Mouse (Mus musculus) retina, adult 2 months (tissue): ENCODE data around the gene Timm13.

Experiments used
- DNase-seq: peaks from one replicate; pipeline ENCODE4 v3.0.0-alpha.2; 2012; ENCODE audit warnings: low read depth, low spot score

Gene Timm13

GRCm38 (mm10) chr10:80904004-80904693 lies 3.4 kb upstream of the Timm13 start:
- no peak for DNase-seq

- DNase-seq, result no peak
These were observed 2.5 kb upstream of the Timm13 start for GRCm38 (mm10) chr10:80903282-80903681.

GRCm38 (mm10) chr10:80902273-80902940 lies 1.6 kb upstream of the Timm13 start:
- DNase-seq, result no peak

DNA sequence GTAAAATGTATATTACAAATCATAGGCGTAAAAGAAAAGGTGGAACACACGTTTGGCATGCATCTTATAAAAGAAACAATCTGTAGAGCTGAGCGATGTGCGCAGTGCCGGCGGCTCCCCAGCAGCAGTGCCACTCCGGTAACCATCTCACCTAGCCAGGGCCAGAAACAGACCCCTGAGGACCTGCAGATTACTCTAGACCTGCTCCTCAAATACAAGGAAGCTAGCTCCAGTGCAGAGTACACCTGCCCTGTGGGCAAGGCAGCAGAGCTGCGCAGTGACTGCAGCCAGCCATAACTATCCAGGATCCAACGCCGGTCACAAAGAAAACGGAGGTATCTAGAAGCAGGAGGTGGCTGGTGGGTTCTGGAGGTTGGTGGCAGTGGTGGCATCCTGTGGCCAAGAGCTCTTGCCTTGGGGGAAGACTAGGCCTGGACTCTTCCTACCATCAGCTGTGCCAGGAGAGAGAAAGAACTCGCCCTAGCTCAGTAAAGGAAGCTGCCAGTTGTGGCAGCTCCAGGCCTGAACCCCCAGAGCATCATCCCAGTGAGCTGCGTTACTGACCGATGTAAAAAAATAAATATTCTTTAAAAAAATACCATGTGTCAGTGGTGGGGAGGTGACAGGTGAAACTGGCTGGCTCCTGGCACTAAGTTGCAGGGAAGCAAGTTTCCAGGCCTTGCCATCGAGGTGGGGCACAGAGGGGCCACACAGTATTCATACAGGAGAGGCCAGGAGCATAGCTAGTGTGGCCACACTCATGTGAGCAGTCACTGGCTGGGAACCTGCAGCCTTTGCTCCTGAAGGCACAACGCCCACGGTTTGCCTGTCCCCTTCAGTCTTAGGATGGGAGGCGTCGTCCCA lies 872 bp upstream of the Timm13 start:
- no peak for DNase-seq

DNA sequence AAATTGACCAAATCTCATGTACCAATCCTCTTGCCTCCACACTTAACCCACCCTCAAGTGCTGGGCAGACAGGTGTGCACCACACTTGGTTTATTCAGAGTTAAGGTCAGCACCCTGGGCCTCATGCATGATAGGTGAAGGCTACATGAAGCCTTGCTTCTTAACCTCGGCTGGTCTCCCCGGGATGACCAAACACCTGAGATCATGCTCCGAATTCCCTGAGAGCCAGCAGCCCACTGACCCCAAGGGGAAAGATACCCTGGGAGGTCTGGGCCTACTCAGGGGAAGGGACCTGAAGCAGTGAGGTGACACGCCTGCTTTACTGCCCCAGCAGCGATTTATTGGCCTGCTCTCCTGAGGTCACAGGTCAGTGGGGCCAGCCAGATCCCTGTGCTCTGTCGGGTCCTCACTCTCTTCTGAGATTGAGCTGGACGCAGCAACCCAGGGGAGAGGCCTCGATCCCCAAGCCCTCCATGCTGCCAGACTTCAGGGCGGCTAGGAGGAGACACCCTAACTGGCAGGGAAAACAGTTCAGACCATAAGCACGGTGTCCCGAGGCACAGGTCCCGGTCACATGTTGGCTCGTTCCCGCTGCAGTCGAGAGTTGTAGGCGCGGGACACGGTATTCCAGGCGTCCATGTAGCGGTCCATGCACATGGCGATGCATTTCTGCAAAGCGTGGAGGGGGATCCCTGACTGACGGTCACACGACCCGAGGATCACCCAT lies 1.0 kb downstream of the Timm13 start:
- no peak for DNase-seq

GRCm38 (mm10) chr10:80899074-80899473 lies 1.7 kb downstream of the Timm13 start:
- DNase-seq, result no peak

- no peak for DNase-seq
These were observed 2.8 kb downstream of the Timm13 start for GRCm38 (mm10) chr10:80897861-80898510.

DNA sequence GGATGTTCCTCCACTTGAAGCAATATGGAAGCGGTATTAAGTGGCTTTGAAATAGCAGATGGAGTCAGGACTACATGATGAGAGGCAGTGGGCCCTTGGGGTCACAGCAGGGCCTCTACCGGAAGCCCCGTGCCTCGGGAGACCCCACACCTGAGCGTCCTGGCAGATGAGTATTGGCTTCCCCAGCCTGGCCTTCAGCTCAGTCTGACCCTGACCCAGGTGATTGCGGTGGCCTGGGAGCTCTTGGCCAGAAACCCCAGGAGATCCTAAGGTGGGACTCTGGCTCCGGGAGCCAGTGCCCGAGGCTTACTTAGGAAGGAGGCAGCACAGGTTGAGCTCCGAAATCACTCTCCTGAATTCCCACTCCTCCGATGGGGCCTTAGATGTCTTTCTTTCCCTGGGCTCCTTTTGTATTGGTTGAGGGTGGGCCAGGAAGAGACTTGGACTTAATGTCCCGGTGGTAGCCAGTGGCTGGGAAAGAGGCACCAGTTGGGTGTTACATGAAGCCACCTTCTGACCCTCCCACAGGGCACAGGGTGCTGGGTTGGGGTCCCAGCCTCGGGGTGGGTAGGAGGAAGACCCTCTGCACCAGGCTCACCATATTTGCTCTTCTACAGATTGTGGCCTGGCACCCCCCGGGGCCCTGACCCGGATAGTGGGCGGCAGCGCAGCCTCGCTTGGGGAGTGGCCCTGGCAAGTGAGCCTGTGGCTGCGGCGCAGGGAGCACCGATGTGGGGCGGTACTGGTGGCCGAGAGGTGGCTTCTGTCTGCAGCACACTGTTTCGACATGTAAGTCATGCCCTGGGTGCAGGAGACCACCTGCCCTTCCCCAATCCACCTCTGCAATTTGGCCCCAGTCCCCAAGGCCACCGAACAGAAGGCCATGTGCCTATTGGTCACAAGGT lies 3.9 kb downstream of the Timm13 start:
- no peak for DNase-seq

GRCm38 (mm10) chr10:80895697-80896096 lies 5.1 kb downstream of the Timm13 start:
- no peak for DNase-seq

- DNase-seq, result no peak
These were observed 5.7 kb downstream of the Timm13 start for GRCm38 (mm10) chr10:80895100-80895499.

GRCm38 (mm10) chr10:80887181-80887580 lies 13.6 kb downstream of the Timm13 start:
- no peak for DNase-seq

DNA sequence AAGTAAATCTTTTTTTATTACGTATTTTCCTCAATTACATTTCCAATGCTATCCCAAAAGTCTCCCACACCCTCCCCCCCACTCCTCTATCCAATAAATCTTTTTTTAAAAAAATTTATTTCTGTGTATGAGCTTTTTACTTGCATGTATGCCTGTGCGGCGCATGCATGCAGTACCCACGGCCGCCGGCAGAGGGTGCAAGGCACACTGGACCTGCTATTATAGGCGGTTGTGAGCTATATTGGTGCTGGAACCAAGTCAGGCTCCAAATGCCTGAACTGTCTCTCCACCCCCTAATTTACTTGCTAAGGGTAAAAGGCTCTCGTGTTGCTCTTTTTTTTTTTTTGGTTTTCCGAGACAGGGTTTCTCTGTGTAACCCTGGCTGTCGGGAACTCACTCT lies 19.5 kb downstream of the Timm13 start:
- DNase-seq, result no peak

GRCm38 (mm10) chr10:80880901-80881300 lies 19.9 kb downstream of the Timm13 start:
- no peak for DNase-seq

DNA sequence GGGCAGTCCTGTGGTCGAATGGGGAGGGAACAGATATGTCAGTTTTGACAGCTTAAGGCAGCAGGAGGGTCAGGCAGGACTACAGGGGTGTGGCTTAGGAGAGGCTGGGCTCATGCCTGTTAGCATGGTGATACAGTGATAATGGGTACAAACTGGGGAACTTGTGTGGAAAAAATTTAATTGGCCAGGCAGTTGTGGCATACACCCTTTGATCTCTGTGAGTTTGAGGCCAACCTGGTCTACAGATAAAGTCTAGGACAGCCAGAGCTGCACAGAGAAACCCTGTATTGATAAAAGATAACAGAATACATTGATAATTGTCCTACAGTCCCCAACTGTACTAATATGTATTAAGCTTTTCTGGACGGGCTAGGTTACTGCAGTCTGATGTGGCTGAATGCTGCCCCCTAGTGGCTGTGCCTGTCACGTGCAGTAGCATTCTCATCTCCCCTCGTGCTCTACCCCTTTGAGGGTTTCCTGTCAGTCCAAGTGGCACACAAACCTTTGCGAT lies 20.6 kb downstream of the Timm13 start:
- DNase-seq, result peak; percentile 52

DNA sequence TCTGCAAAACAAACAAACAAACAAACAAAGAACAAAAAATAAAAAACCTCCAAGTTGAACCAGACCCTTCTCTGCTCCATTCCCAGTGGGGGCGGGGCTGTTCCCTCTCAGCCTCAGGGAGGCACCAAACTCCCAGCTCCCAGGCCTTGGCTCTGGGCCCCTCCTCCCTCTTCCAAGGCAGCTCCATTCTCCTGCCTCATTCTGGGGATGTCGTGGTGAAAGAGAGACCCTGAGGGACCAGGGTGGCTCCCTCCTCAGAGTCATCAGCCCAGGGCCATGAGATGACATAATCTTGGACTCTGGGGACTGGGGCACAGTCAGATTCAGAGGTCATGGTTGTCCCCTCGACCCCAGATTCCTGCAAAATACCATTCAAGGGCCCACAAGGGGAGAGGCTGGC lies 24.2 kb downstream of the Timm13 start:
- no peak for DNase-seq

GRCm38 (mm10) chr10:80876028-80876427 lies 24.7 kb downstream of the Timm13 start:
- peak; percentile 23 for DNase-seq

DNA sequence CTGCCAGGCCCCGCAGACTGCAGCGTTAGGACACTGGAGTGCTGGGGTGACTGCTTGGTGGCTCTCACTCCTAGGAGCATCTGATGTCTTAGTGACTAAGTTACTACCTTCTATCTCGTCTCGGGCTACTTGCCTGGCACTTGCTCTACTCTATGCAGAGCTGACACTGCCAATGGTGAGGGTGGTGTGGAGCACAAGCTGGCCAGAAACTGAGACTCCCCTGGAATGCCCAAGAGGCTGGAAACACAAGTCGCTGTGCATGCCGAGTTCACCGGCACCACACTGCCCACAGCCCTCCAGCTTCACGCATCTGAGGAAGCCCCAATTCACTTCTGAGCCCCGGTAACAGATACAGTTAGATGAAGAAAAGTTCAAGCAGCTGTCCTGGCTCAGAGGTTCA lies 26.7 kb downstream of the Timm13 start:
- no peak for DNase-seq

- DNase-seq, result no peak
These were observed 29.2 kb downstream of the Timm13 start, which contains the start of gene Tmprss9 for GRCm38 (mm10) chr10:80871581-80871980. Gene Tmprss9 (plus strand): TSS chr10:80871848.

DNA sequence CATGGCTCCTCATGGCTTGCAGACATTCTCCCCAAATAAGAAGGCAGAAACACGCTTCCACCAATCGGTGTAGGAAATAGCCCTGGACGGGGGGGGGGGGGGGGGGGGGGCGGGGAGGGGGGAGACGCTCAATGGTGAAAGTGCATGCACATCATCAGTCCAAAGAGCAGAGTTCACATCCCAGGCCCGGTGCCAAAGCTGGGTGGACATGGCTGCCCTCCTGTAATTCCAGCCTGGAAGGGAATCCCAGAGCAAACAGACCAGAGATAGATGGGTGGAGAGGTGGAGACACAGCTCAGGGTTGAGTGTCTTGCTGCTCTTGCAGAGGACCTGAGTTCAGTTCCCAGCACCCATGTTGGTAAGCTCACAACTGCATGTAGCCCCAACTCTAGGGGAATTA lies 29.8 kb downstream of the Timm13 start:
- no peak for DNase-seq

DNA sequence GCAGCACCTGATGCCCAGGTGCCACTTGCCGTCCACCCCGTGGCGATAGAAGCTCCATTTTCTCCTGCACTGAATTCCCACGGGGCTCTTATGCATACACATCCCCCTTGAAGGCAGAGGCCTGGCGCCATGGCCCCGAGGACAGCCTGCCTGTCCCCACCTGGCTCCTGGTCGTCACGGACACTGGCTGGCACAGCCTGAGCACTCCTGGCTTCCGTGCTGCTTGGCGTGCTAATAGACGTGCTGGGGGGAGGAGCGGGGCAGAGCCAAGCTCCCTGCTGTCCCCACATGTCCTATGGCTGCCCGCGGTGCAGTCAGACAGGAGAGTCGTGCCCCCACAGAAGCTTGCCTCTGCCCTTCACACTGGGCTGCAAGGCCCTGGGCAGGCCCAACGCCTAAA lies 36.3 kb downstream of the Timm13 start:
- DNase-seq, result no peak
